Comparison of ENCODE assay signal across 7 mouse cellular contexts in genomic region chr13:55327633-55328032, GRCm38 (mm10). TPM values are rescaled to one million over a fixed set of nuclear protein-coding genes. Genes with fewer than 3 reads are reported as not detected.
DNase-seq lines count a peak whose midpoint lies in the region; ATAC-seq lines count a peak whose summit lies in the region.

No protein-coding gene starts in this region.

- H3K4me3 ChIP-seq in intestine, embryonic 15.5 days (replicated peaks): no peak overlapping the region
- peak overlapping the region; percentile 65; the same call in 1 of the 2 replicates for H3K4me3 ChIP-seq in midbrain, embryonic 11.5 days (ENCODE audit: low read depth, low read length)

- peak; percentile 89 for DNase-seq in adrenal gland, adult 2 months
- peak; percentile 72 for DNase-seq in embryo, embryonic 11.5 days (ENCODE audit: low read depth, low spot score)
- peak; percentile 75 to 78 for DNase-seq in gastrocnemius, postnatal 36 days
- peak; percentile 91 to 98 for DNase-seq in left cerebral cortex, postnatal 25 days (ENCODE audit: low spot score in 2 of 2)
- peak; percentile 95 for DNase-seq in midbrain, embryonic 11.5 days (ENCODE audit: low spot score, missing footprints)
- peak; percentile 79 for DNase-seq in skeletal muscle tissue, adult 2 months (ENCODE audit: low read depth, low spot score)

- WGBS in intestine, embryonic 15.5 days: 45% methylated on average over 8 of the region's 8 CpGs
- 7% methylated on average over 2 of the region's 8 CpGs for WGBS in midbrain, embryonic 11.5 days

- 0 out of 2 replicates have a peak overlapping the region, but pooled peaks have one; percentile 72 for H3K9ac ChIP-seq in intestine, embryonic 15.5 days
- H3K9ac ChIP-seq in midbrain, embryonic 11.5 days (ENCODE audit: low read length): no peak overlapping the region

- peaks cover 45% of the 10 kb centered on the region for H3K4me1 ChIP-seq in intestine, embryonic 15.5 days (replicated peaks)
- H3K4me1 ChIP-seq in midbrain, embryonic 11.5 days (ENCODE audit: control insufficient read depth, insufficient read depth, low read length): peaks cover 32% of the 10 kb centered on the region

- peak; percentile 11 for ATAC-seq in intestine, embryonic 15.5 days
- ATAC-seq in midbrain, embryonic 11.5 days (ENCODE audit: low FRiP score): no peak

- no peaks in the 10 kb centered on the region for H3K27me3 ChIP-seq in intestine, embryonic 15.5 days (replicated peaks)
- no peaks in the 10 kb centered on the region; the same call in 1 of the 2 replicates for H3K27me3 ChIP-seq in midbrain, embryonic 11.5 days (ENCODE audit: control insufficient read depth, insufficient read depth, low read length)

- no peaks in the 10 kb centered on the region for H3K9me3 ChIP-seq in intestine, embryonic 15.5 days
- no peaks in the 10 kb centered on the region for H3K9me3 ChIP-seq in midbrain, embryonic 11.5 days (ENCODE audit: control insufficient read depth, low read length)

- H3K27ac ChIP-seq in intestine, embryonic 15.5 days: no peak overlapping the region
- H3K27ac ChIP-seq in midbrain, embryonic 11.5 days (ENCODE audit: low read depth, low read length): no peak overlapping the region

- H3K36me3 ChIP-seq in intestine, embryonic 15.5 days: peaks cover 16% of the 10 kb centered on the region
- H3K36me3 ChIP-seq in midbrain, embryonic 11.5 days (ENCODE audit: control insufficient read depth, insufficient read depth, low read length): peaks cover 15% of the 10 kb centered on the region; the same call in 1 of the 2 replicates

- H3K4me2 ChIP-seq in intestine, embryonic 15.5 days (replicated peaks): peak overlapping the region; percentile 89
- H3K4me2 ChIP-seq in midbrain, embryonic 11.5 days: 0 out of 2 replicates have a peak overlapping the region, but pooled peaks have one; percentile 90

- intact Hi-C loops in gastrocnemius, postnatal 36 days (cut with DNase I): no loop called here
- intact Hi-C loops in left cerebral cortex, postnatal 25 days (cut with DNase I): loop anchor here (2.0 to 5.0 kb wide), 2 partner anchors 139 to 190 kb away; no protein-coding TSS in a partner anchor

RNA-seq across cellular contexts. Expression of gene Mxd3, which starts 2.0 kb away (rescaled TPM):
- 1 to 10 TPM; 1.2 to 1.7 TPM for total RNA-seq in adrenal gland, adult 2 months (2021)
- polyA plus RNA-seq in adrenal gland, adult 2 months (2012; rRNA removed): 5.5 and 6.4 TPM in 2 replicates
- total RNA-seq in gastrocnemius, postnatal 36 days (2021): under 1 TPM; 0.38 to 0.54 TPM
- 22.3 and 26.0 TPM in 2 replicates for polyA plus RNA-seq in intestine, embryonic 15.5 days (2015; fragmentation: Nextera tagmentation; extraction: Ambion mirVana)
- 1 to 10 TPM in 1 of 2 experiments, under 1 TPM in 1; 0.85 to 1.4 TPM for total RNA-seq in left cerebral cortex, postnatal 25 days (2021)
- 26.9 and 30.6 TPM in 2 replicates for polyA plus RNA-seq in midbrain, embryonic 11.5 days (2014; fragmentation: Nextera tagmentation; extraction: Ambion mirVana)

RNA-seq across cellular contexts. Expression of gene Rab24, which starts 5.9 kb away (rescaled TPM):
- total RNA-seq in adrenal gland, adult 2 months (2021): 10 to 100 TPM; 39.3 to 70.0 TPM
- 91.7 and 105 TPM in 2 replicates for polyA plus RNA-seq in adrenal gland, adult 2 months (2012; rRNA removed)
- 10 to 100 TPM; 27.0 to 30.9 TPM for total RNA-seq in gastrocnemius, postnatal 36 days (2021)
- 83.2 and 101 TPM in 2 replicates for polyA plus RNA-seq in intestine, embryonic 15.5 days (2015; fragmentation: Nextera tagmentation; extraction: Ambion mirVana)
- total RNA-seq in left cerebral cortex, postnatal 25 days (2021): 10 to 100 TPM; 82.3 to 87.2 TPM
- 87.9 and 88.0 TPM in 2 replicates for polyA plus RNA-seq in midbrain, embryonic 11.5 days (2014; fragmentation: Nextera tagmentation; extraction: Ambion mirVana)

RNA-seq across cellular contexts. Expression of gene Prelid1, which starts 7.3 kb away (rescaled TPM):
- total RNA-seq in adrenal gland, adult 2 months (2021): 100 to 1,000 TPM; 160 to 164 TPM
- polyA plus RNA-seq in adrenal gland, adult 2 months (2012; rRNA removed): 279 and 328 TPM in 2 replicates
- total RNA-seq in gastrocnemius, postnatal 36 days (2021): 10 to 100 TPM; 21.6 to 23.6 TPM
- polyA plus RNA-seq in intestine, embryonic 15.5 days (2015; fragmentation: Nextera tagmentation; extraction: Ambion mirVana): 543 and 576 TPM in 2 replicates
- 100 to 1,000 TPM; 170 to 176 TPM for total RNA-seq in left cerebral cortex, postnatal 25 days (2021)
- 404 and 434 TPM in 2 replicates for polyA plus RNA-seq in midbrain, embryonic 11.5 days (2014; fragmentation: Nextera tagmentation; extraction: Ambion mirVana)

RNA-seq across cellular contexts. Expression of gene Lman2, which starts 35.0 kb away (rescaled TPM):
- total RNA-seq in adrenal gland, adult 2 months (2021): 100 to 1,000 TPM; 111 to 119 TPM
- polyA plus RNA-seq in adrenal gland, adult 2 months (2012; rRNA removed): 90.6 and 113 TPM in 2 replicates
- total RNA-seq in gastrocnemius, postnatal 36 days (2021): 10 to 100 TPM; 34.5 to 36.2 TPM
- 121 and 128 TPM in 2 replicates for polyA plus RNA-seq in intestine, embryonic 15.5 days (2015; fragmentation: Nextera tagmentation; extraction: Ambion mirVana)
- 10 to 100 TPM; 57.5 to 59.7 TPM for total RNA-seq in left cerebral cortex, postnatal 25 days (2021)
- 75.3 and 82.5 TPM in 2 replicates for polyA plus RNA-seq in midbrain, embryonic 11.5 days (2014; fragmentation: Nextera tagmentation; extraction: Ambion mirVana)

RNA-seq across cellular contexts. Expression of gene Rgs14, which starts 41.9 kb away (rescaled TPM):
- under 1 TPM; 0.55 to 0.86 TPM for total RNA-seq in adrenal gland, adult 2 months (2021)
- 1.3 and 1.7 TPM in 2 replicates for polyA plus RNA-seq in adrenal gland, adult 2 months (2012; rRNA removed)
- under 1 TPM; 0.27 to 0.48 TPM for total RNA-seq in gastrocnemius, postnatal 36 days (2021)
- 0.85 and 1.2 TPM in 2 replicates for polyA plus RNA-seq in intestine, embryonic 15.5 days (2015; fragmentation: Nextera tagmentation; extraction: Ambion mirVana)
- 10 to 100 TPM; 55.6 to 58.5 TPM for total RNA-seq in left cerebral cortex, postnatal 25 days (2021)
- 0.37 and 0.72 TPM in 2 replicates for polyA plus RNA-seq in midbrain, embryonic 11.5 days (2014; fragmentation: Nextera tagmentation; extraction: Ambion mirVana)

Comparison
In these comparisons a context has a peak if more than half of its experiments do, and no peak if none do; other contexts are left out.
1. RNA of gene Prelid1, which starts 7.3 kb away (total RNA-seq): 170 to 176 TPM in left cerebral cortex, postnatal 25 days and 160 to 164 TPM in adrenal gland, adult 2 months; 21.6 to 23.6 TPM in gastrocnemius, postnatal 36 days; every median in the first group is over 4 times any median in the second.
2. Peak in every context shown above with its lines, with median percentiles within 50 percentile points of each other: DNase-seq.